Mouse (Mus musculus) kidney, postnatal 0 days (tissue): ENCODE results near the gene Casq2. TPM values are rescaled to one million over a fixed set of nuclear protein-coding genes. Genes with fewer than 3 reads are reported as not detected.

ENCODE experiments used
- ATAC-seq: fragments of 200-750 bp; cut with Nextera tagmentation; replicated peaks from 2 replicates; pipeline ENCODE4 v1.8.0; 2017; ENCODE audit warnings: low read depth, moderate number of reproducible peaks, moderate TSS enrichment, moderate library complexity; ENCODE audit not compliant: low FRiP score
- DNase-seq: peaks from one replicate; pipeline ENCODE4 v3.0.0-alpha.2; 2016; ENCODE audit warnings: low spot score
- H3K27ac ChIP-seq: fragments of 300-500 bp; sonication (generic); 2 replicates; pipeline ENCODE4 v1.5.1; 2014; ENCODE audit warnings: mild to moderate bottlenecking
- H3K27me3 ChIP-seq: fragments of 300-500 bp; sonication (generic); 2 replicates; pipeline ENCODE4 v1.6.1; 2014; ENCODE audit warnings: low read length, mixed read lengths; ENCODE audit not compliant: insufficient read depth
- H3K36me3 ChIP-seq: fragments of 300-500 bp; sonication (generic); 2 replicates; pipeline ENCODE4 v1.6.1; 2014; ENCODE audit warnings: low read length, mixed read lengths; ENCODE audit not compliant: insufficient read depth
- H3K4me1 ChIP-seq: fragments of 300-500 bp; sonication (generic); replicated peaks from 2 replicates; pipeline ENCODE4 v1.6.1; 2014; ENCODE audit warnings: antibody characterized with exemption, low read length, mixed read lengths; ENCODE audit not compliant: insufficient read depth
- H3K4me2 ChIP-seq: fragments of 300-500 bp; sonication (generic); 2 replicates; pipeline ENCODE4 v1.6.1; 2014; ENCODE audit warnings: mild to moderate bottlenecking, low read length, moderate library complexity, mixed read lengths
- H3K4me3 ChIP-seq: fragments of 300-500 bp; sonication (generic); replicated peaks from 2 replicates; pipeline ENCODE4 v1.5.1; 2014; ENCODE audit warnings: low read depth, low read length
- H3K9ac ChIP-seq: fragments of 300-500 bp; sonication (generic); 2 replicates; pipeline ENCODE4 v1.6.1; 2014; ENCODE audit warnings: low read depth, low read length
- H3K9me3 ChIP-seq: fragments of 300-500 bp; sonication (generic); replicated peaks from 2 replicates; pipeline ENCODE4 v1.6.1; 2016; ENCODE audit warnings: low read length, inconsistent platforms, mixed read lengths
- CTCF ChIP-seq: IDR thresholded peaks from 2 replicates; pipeline ENCODE4 v1.5.1; 2016; ENCODE audit warnings: antibody characterized with exemption, low read depth, mild to moderate bottlenecking, moderate library complexity
- WGBS: fragments of 180-500 bp; shearing (Covaris S2); extraction: QIAGEN DNeasy Blood & Tissue Kit; methylation state at CpG from one replicate; pipeline ENCODE4 v1.1.7; 2014; 5-methylcytosine and 5-hydroxymethylcytosine counted together
- polyA plus RNA-seq: library from polyadenylated mRNA; unstranded; fragments of >200 nt; fragmentation: Nextera tagmentation; extraction: Ambion mirVana; gene quantifications from 2 replicates; pipeline ENCODE4 v1.2.1, GENCODE M21; 2015

Gene Casq2
- polyA plus RNA-seq, 1 experiment from 2014 or later: 0.47 TPM

DNA sequence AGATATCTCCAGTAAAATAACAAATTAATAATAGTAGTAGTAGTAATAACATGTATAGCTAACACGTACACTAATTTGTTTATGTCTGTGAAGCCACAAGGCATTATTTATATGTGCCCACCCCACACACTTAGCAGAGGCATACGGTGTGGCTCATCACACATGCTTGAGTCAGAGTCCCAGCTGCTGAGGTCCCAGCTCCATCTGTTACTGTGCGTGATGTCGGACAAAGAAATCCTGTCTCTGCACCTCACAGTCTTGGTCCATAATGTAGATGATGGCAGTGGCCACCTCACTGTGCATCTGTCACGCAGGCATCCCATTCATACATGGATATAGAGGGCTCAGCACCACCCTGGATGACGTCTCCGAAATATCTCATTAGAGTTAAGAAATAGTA lies 15.9 kb upstream of the Casq2 start:
- H3K4me2 ChIP-seq: no peak overlapping the region
- H3K9ac ChIP-seq: no peak overlapping the region
- H3K4me3 ChIP-seq: no peak overlapping the region
- H3K4me1 ChIP-seq: no peaks in the 10 kb centered on the region
- DNase-seq (no peak), ATAC-seq (no peak)
- H3K36me3 ChIP-seq: no peaks in the 10 kb centered on the region
- no peaks in the 10 kb centered on the region for H3K9me3 ChIP-seq
- TF ChIP-seq CTCF: no peak
- 91% methylated on average over 7 of the region's 7 CpGs for WGBS
- no peak overlapping the region for H3K27ac ChIP-seq
- H3K27me3 ChIP-seq: no peaks in the 10 kb centered on the region

DNA sequence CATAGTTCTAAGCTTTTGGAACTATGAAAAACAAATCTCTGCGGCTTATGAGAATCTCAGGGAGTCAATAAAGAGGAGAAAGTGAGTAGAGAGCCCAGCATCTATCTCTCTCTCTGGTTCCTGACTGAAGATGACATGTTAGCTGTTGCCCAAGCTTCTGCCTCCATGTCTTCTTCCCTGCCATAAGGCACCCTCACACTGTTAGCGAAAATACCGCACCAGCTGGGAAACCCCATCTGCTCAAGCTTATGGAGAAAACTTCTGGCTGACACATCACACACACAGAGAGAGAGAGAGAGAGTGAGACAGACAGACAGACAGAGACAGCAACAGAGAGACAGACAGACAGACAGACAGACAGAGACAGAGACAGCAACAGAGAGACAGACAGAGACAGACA lies 15.2 kb upstream of the Casq2 start:
- Histone ChIP-seq H3K4me1 (no peaks in the 10 kb centered on the region), H3K4me2 (no peak overlapping the region), H3K27me3 (no peaks in the 10 kb centered on the region), H3K36me3 (no peaks in the 10 kb centered on the region), H3K9ac (no peak overlapping the region), H3K4me3 (no peak overlapping the region), H3K9me3 (no peaks in the 10 kb centered on the region), H3K27ac (no peak overlapping the region)
- 93% methylated on average over 3 of the region's 3 CpGs for WGBS
- DNase-seq: no peak
- no peak for ATAC-seq
- TF ChIP-seq CTCF: no peak

DNA sequence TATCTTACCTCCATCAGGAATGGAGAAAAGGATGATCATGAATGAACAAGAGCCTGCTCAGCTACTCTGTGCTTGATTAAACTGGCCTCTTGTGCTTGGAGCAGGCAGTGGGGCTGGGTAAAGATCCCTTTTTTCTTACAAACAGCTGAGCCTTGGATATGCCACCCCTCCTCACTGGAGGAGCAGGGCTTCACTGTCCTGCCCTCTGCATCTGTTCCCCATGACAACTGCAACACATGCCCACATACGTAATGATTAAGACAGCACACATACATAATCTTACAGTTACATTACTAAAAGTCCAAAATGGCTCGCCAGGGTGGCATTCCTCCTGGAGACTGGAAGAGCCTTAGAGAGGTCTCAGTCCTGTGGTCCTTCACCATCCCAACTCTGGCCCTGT lies 6.8 kb upstream of the Casq2 start:
- H3K27ac ChIP-seq: no peak overlapping the region
- no peaks in the 10 kb centered on the region for H3K9me3 ChIP-seq
- no peak overlapping the region for H3K4me2 ChIP-seq
- H3K27me3 ChIP-seq: no peaks in the 10 kb centered on the region
- no peak for DNase-seq
- WGBS: 84% methylated on average over 2 of the region's 2 CpGs
- no peaks in the 10 kb centered on the region for H3K36me3 ChIP-seq
- no peak for ATAC-seq
- H3K4me1 ChIP-seq: no peaks in the 10 kb centered on the region
- no peak for TF ChIP-seq CTCF
- no peak overlapping the region for H3K9ac ChIP-seq
- no peak overlapping the region for H3K4me3 ChIP-seq

DNA sequence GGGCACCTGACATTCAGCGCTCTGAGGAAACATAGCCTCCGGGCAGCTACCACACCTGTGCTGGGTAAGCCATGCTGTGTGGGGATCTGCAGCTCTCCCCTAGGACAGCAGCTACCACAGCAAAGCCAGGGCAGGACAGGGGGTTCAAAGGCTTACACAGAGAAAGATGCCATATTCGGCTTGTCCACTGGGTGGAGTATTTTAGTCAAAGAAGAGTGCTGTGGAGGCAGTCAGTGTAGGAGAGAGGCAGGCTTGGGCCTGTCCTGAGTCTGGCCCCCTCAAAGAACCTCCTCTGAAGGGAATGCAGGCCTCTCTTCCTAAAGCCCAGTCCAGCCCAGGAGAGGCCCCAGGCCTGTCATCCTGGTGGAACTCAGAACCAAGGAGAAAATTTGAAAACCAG lies 4.4 kb upstream of the Casq2 start:
- WGBS: 20% methylated on average over 3 of the region's 3 CpGs
- Histone ChIP-seq H3K4me3 (no peak overlapping the region), H3K36me3 (no peaks in the 10 kb centered on the region), H3K27ac (no peak overlapping the region), H3K27me3 (no peaks in the 10 kb centered on the region), H3K4me1 (no peaks in the 10 kb centered on the region), H3K9me3 (no peaks in the 10 kb centered on the region), H3K9ac (no peak overlapping the region), H3K4me2 (no peak overlapping the region)
- peak; percentile 91 for TF ChIP-seq CTCF
- DNase-seq: peak; percentile 92
- ATAC-seq: peak; percentile 79

DNA sequence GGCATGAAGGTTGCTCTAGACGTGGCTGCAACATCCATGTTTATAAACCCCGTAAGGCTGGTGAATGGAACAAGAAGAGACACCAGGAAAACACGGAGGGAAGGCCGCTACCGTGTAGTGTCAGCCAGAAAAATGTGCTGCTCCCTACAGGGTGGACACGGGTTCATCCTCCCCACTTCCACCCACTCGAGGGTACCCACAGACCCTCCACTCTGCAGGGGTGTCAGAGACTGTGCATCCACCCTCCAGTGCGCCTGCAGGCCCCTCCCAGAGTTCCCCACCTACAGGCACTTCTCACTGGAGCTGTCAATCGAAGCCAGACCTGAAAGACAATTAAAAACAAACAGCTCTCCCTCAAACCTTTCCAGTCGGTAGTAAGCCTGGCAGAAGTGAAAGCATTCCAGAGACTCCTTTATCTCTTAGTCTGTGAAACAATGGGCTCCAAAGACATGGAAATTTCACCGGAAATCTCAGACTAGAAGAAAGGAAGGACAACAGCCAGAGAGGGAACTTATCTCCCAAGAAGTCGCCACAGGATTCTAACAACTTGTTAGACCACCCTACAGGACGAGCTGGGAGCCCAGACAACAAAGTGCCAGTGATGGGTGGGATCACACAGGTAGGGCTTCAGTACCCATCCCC lies 2.5 kb upstream of the Casq2 start:
- H3K36me3 ChIP-seq: no peaks in the 10 kb centered on the region
- H3K27ac ChIP-seq: no peak overlapping the region
- TF ChIP-seq CTCF: no peak
- WGBS: 47% methylated on average over 13 of the region's 13 CpGs
- no peak overlapping the region for H3K4me3 ChIP-seq
- DNase-seq: no peak
- ATAC-seq: no peak
- H3K9ac ChIP-seq: no peak overlapping the region
- no peak overlapping the region for H3K4me2 ChIP-seq
- no peaks in the 10 kb centered on the region for H3K27me3 ChIP-seq
- no peaks in the 10 kb centered on the region for H3K4me1 ChIP-seq
- H3K9me3 ChIP-seq: no peaks in the 10 kb centered on the region

DNA sequence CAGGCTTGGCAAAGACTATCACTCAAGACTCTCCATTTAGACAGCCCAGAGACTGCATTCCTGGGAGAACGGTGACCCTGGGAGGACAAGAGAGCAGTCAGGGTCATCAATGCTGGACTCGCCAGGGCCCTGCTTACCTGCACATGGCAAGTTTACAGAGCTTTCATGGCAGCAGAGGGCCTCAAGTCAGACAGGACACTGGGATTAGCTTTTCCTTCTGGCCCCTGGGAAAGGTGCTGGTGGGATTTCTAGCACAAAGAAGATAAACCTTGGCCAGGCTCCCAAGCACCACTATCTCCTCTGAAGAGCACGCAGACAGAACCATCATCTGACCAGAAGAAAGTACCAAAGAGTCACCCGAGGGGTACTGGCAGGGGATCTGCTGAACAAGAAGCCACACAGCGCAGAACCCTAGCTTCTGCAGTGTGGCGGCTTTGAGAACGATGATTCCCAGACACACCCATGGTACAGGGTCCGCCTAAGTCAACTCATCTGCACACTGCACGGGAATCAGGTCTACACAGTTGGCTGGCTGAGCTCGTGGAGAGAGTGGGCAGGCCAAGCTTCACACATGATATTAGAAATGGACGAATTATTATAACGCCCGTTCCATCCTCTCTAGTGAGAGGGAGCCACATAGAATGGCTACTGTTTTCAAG lies 1.3 kb upstream of the Casq2 start:
- Histone ChIP-seq H3K27me3 (no peaks in the 10 kb centered on the region), H3K9me3 (no peaks in the 10 kb centered on the region), H3K4me2 (no peak overlapping the region), H3K4me1 (no peaks in the 10 kb centered on the region), H3K27ac (no peak overlapping the region), H3K9ac (no peak overlapping the region), H3K4me3 (no peak overlapping the region), H3K36me3 (no peaks in the 10 kb centered on the region)
- 74% methylated on average over 13 of the region's 13 CpGs for WGBS
- ATAC-seq (no peak), DNase-seq (no peak)
- no peak for TF ChIP-seq CTCF
